In the genomic region with DNA sequence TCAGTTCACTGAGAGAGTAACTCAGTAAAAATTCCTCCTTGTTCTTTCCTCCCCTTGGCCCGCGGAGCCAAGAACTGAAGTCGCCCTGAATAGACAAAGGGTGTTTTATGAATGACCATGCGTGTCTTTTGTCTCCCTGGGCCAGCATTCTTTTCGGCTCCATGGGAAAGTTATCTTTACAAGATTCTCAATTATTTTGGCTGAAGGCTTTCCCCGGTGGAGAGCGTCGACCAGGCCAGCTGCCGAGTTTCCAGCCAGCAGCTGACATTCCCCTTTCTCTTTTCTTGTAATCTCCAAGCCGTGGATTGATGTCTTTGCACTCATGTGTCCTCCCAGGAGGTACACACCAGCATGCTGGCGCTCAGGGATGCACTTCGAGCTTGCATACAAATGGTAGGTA, we compare ENCODE assay signal across 9 mouse cellular contexts. TPM values are rescaled to one million over a fixed set of nuclear protein-coding genes. Genes with fewer than 3 reads are reported as not detected.
DNase-seq lines count a peak whose midpoint lies in the region; ATAC-seq lines count a peak whose summit lies in the region.
"Had no signal": no experiment of that assay in that cellular context is flagged by ENCODE, and none has a peak within 500 bp of the region (broad histone marks: within the 10 kb centered on the region; RNA-seq: fewer than 3 reads in every experiment).

No protein-coding gene starts in this region.

- no peak overlapping the region for H3K9ac ChIP-seq in hindbrain, embryonic 12.5 days
- H3K9ac ChIP-seq in neural tube, embryonic 13.5 days = peak overlapping the region; percentile 31; the same call in 1 of the 2 replicates

- peaks cover 21% of the 10 kb centered on the region for H3K4me1 ChIP-seq in hindbrain, embryonic 12.5 days
- H3K4me1 ChIP-seq in neural tube, embryonic 13.5 days (replicated peaks) = peaks cover 33% of the 10 kb centered on the region

- no peak overlapping the region for H3K4me3 ChIP-seq in hindbrain, embryonic 12.5 days
- H3K4me3 ChIP-seq in neural tube, embryonic 13.5 days = no peak overlapping the region
- H3K4me3 ChIP-seq: megakaryocyte, embryonic 14.5 days had no signal

- WGBS in hindbrain, embryonic 12.5 days = 12% methylated on average over 12 of the region's 12 CpGs
- WGBS in neural tube, embryonic 13.5 days = 7% methylated on average over 12 of the region's 12 CpGs

- H3K27me3 ChIP-seq in hindbrain, embryonic 12.5 days = no peaks in the 10 kb centered on the region
- no peaks in the 10 kb centered on the region for H3K27me3 ChIP-seq in neural tube, embryonic 13.5 days
- H3K27me3 ChIP-seq: megakaryocyte, embryonic 14.5 days had no signal

- H3K27ac ChIP-seq in hindbrain, embryonic 12.5 days = peak overlapping the region; percentile 83
- H3K27ac ChIP-seq in neural tube, embryonic 13.5 days (replicated peaks) = peak overlapping the region; percentile 83

- peak; percentile 75 for ATAC-seq in hindbrain, embryonic 12.5 days (ENCODE audit: low FRiP score)
- peak; percentile 55 for ATAC-seq in neural tube, embryonic 13.5 days (ENCODE audit: low read depth)

- H3K9me3 ChIP-seq in hindbrain, embryonic 12.5 days (replicated peaks) = no peaks in the 10 kb centered on the region
- H3K9me3 ChIP-seq in neural tube, embryonic 13.5 days = no peaks in the 10 kb centered on the region

- no peak overlapping the region; the same call in 1 of the 2 replicates for H3K4me2 ChIP-seq in hindbrain, embryonic 12.5 days (replicated peaks)
- peak overlapping the region; percentile 18 for H3K4me2 ChIP-seq in neural tube, embryonic 13.5 days

- H3K36me3 ChIP-seq in hindbrain, embryonic 12.5 days = 0 out of 2 replicates have a peak, but pooled peaks cover 6% of the 10 kb centered on the region
- no peaks in the 10 kb centered on the region; the same call in 1 of the 2 replicates for H3K36me3 ChIP-seq in neural tube, embryonic 13.5 days

- DNase-seq in heart, adult 9 months (ENCODE audit: low spot score in 2 of 2) = peak; percentile 35 to 40
- DNase-seq in heart, adult 8-10 months (ENCODE audit: low spot score) = no peak
- DNase-seq in fibroblast of lung, adult 2 months (ENCODE audit: low read depth) = peak; percentile 85
- no peak for DNase-seq in frontal cortex, adult 2 months (ENCODE audit: extremely low spot score in 1 of 2, low spot score in 1 of 2)
- DNase-seq in left cerebral cortex, adult 18-20 months (ENCODE audit: low spot score in 2 of 2) = no peak
- no peak for DNase-seq in urinary bladder, adult 2 months (ENCODE audit: low spot score)

RNA-seq across cellular contexts. Expression of a gene that starts 19.7 kb away (rescaled TPM):
- total RNA-seq in heart, adult 8-10 months (2022) = 1 to 10 TPM; 5.0 to 7.2 (median 5.6) TPM
- 83.2 and 89.1 TPM in 2 replicates for polyA plus RNA-seq in hindbrain, embryonic 12.5 days (2016; fragmentation: Nextera tagmentation; extraction: Ambion mirVana)
- 64.0 and 77.5 TPM in 2 replicates for polyA plus RNA-seq in neural tube, embryonic 13.5 days (2015; fragmentation: Nextera tagmentation; extraction: Ambion mirVana)
- 12.3 and 15.7 TPM in 2 replicates for polyA plus RNA-seq in frontal cortex, adult 2 months (2012; rRNA removed)
- 10 to 100 TPM; 15.2 to 16.0 TPM for total RNA-seq in left cerebral cortex, adult 18-20 months (2021)
- polyA plus RNA-seq in urinary bladder, adult 2 months (2012; rRNA removed) = 64.0 and 72.1 TPM in 2 replicates

Comparison
In these comparisons a context has a peak if more than half of its experiments do, and no peak if none do; other contexts are left out.
1. DNase-seq: peak in heart, adult 9 months (2 of 2) and fibroblast of lung, adult 2 months (single experiment); none in heart, adult 8-10 months (single experiment), frontal cortex, adult 2 months (0 of 2), left cerebral cortex, adult 18-20 months (0 of 2) and urinary bladder, adult 2 months (single experiment).